Mouse (Mus musculus) neural tube, embryonic 11.5 days (tissue): ENCODE results near the gene Ltn1. TPM values are rescaled to one million over a fixed set of nuclear protein-coding genes. Genes with fewer than 3 reads are reported as not detected.

ENCODE experiments used
- ATAC-seq: fragments of 200-750 bp; cut with Nextera tagmentation; 2 replicates; pipeline ENCODE4 v1.8.0; 2017; ENCODE audit warnings: moderate number of reproducible peaks, mild to moderate bottlenecking, moderate TSS enrichment, moderate library complexity; ENCODE audit not compliant: insufficient read depth, low FRiP score, low TSS enrichment
- DNase-seq: peaks from one replicate; pipeline ENCODE4 v3.0.0-alpha.2; 2015; ENCODE audit warnings: low spot score
- H3K27ac ChIP-seq: fragments of 300-500 bp; sonication (generic); 2 replicates; pipeline ENCODE4 v1.5.1; 2014; ENCODE audit warnings: low read depth, mild to moderate bottlenecking, low read length
- H3K27me3 ChIP-seq: fragments of 300-500 bp; sonication (generic); 2 replicates; pipeline ENCODE4 v1.6.1; 2014; ENCODE audit warnings: mild to moderate bottlenecking, low read length, mixed read lengths; ENCODE audit not compliant: control insufficient read depth, insufficient read depth
- H3K36me3 ChIP-seq: fragments of 300-500 bp; sonication (generic); 2 replicates; pipeline ENCODE4 v1.6.1; 2014; ENCODE audit warnings: mild to moderate bottlenecking, low read length, moderate library complexity, mixed read lengths; ENCODE audit not compliant: control insufficient read depth, insufficient read depth
- H3K4me1 ChIP-seq: fragments of 300-500 bp; sonication (generic); 2 replicates; pipeline ENCODE4 v1.6.1; 2014; ENCODE audit warnings: low read length, mixed read lengths; ENCODE audit not compliant: control insufficient read depth, insufficient read depth
- H3K4me2 ChIP-seq: fragments of 300-500 bp; sonication (generic); 2 replicates; pipeline ENCODE4 v1.6.1; 2014; ENCODE audit warnings: low read depth, mild to moderate bottlenecking, moderate library complexity
- H3K4me3 ChIP-seq: fragments of 300-500 bp; sonication (generic); 2 replicates; pipeline ENCODE4 v1.5.1; 2014; ENCODE audit warnings: low read depth, low read length
- H3K9ac ChIP-seq: fragments of 300-500 bp; sonication (generic); 2 replicates; pipeline ENCODE4 v1.6.1; 2014; ENCODE audit warnings: mild to moderate bottlenecking, low read length
- H3K9me3 ChIP-seq: fragments of 300-500 bp; sonication (generic); 2 replicates; pipeline ENCODE4 v1.6.1; 2016; ENCODE audit warnings: low read length; ENCODE audit not compliant: control insufficient read depth
- WGBS: fragments of 180-500 bp; shearing (Covaris S2); extraction: QIAGEN DNeasy Blood & Tissue Kit; methylation state at CpG from one replicate; pipeline ENCODE4 v1.1.7; 2014; 5-methylcytosine and 5-hydroxymethylcytosine counted together
- polyA plus RNA-seq: library from polyadenylated mRNA; unstranded; fragments of >200 nt; fragmentation: Nextera tagmentation; extraction: Ambion mirVana; gene quantifications from 2 replicates; pipeline ENCODE4 v1.2.1, GENCODE M21; 2014

The Ltn1 gene
- polyA plus RNA-seq, 1 experiment from 2014 or later, result 34.6 TPM

DNA sequence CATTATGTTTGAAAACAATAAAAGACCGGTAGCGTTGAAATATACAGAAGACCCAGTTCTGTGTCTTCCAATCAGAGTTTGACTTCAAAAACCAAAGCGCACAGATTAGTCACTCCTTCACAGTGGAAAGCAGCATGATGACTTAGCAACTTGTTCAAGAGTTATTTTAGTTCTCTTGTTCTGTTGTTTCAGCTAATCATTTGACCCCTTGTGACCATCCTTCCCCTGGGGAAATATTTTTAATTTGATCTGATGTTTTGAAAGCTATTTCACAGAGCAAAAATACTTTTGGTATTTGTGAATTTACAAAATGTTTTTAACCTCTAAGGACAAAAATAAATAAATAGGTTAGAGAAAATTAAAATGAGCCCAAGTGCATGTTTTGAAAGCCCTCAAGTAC is 97.7 kb downstream of the Ltn1 start:
- DNase-seq, result no peak
- Histone ChIP-seq H3K36me3 (no peaks in the 10 kb centered on the region), H3K27ac (no peak overlapping the region), H3K4me3 (no peak overlapping the region), H3K9ac (no peak overlapping the region), H3K4me2 (no peak overlapping the region), H3K9me3 (no peaks in the 10 kb centered on the region), H3K27me3 (no peaks in the 10 kb centered on the region), H3K4me1 (no peaks in the 10 kb centered on the region)
- WGBS, result 91% methylated on average over 3 of the region's 3 CpGs
- ATAC-seq, result no peak

DNA sequence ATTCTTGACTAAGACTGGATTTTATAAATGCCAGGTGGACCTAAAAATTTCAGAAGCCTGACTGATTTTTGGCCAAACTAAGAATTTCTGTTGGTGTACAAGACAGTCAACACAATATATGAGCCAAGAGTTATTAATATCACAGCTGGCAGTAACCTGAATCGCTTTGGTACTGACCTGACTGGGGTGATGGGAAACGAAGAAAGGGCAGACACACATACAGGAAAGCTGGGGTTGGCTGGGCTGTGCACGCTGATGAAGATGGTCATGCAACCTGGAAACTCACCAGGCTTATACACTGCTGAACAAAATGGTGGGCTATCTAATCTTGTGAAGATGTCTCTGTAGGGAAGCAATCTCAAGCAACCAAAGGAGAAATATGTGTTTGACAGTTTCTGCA is 102.4 kb downstream of the Ltn1 start:
- Histone ChIP-seq H3K27me3 (no peaks in the 10 kb centered on the region), H3K4me3 (no peak overlapping the region), H3K4me1 (no peaks in the 10 kb centered on the region), H3K36me3 (no peaks in the 10 kb centered on the region), H3K9ac (no peak overlapping the region), H3K4me2 (no peak overlapping the region), H3K9me3 (no peaks in the 10 kb centered on the region), H3K27ac (no peak overlapping the region)
- no peak for ATAC-seq
- WGBS, result 88% methylated on average over 3 of the region's 3 CpGs
- DNase-seq, result no peak

Other genes with a start within 250 kb of the Ltn1 start
- 13.8 and 18.4 TPM in 2 replicates for gene N6amt1, start 78.4 kb downstream of the Ltn1 start, polyA plus RNA-seq
- gene Rwdd2b, start 8.0 kb upstream of the Ltn1 start, polyA plus RNA-seq, result 13.3 and 13.6 TPM in 2 replicates
- 51.4 and 53.0 TPM in 2 replicates for gene Usp16, start 22.1 kb upstream of the Ltn1 start, polyA plus RNA-seq
- gene Cct8, start 63.3 kb upstream of the Ltn1 start, polyA plus RNA-seq, result 664 and 680 TPM in 2 replicates
- 0.15 TPM in 1 of 2 replicates, not detected in the other for gene Map3k7cl, start 120.7 kb upstream of the Ltn1 start, polyA plus RNA-seq